27 mouse cellular contexts compared by ENCODE assay signal in genomic region chr4:48039736-48040135, GRCm38 (mm10). TPM values are rescaled to one million over a fixed set of nuclear protein-coding genes. Genes with fewer than 3 reads are reported as not detected.
DNase-seq lines count a peak whose midpoint lies in the region; TF ChIP-seq lines count a peak whose summit lies in the region.
"Had no signal": no experiment of that assay in that cellular context is flagged by ENCODE, and none has a peak within 500 bp of the region (broad histone marks: within the 10 kb centered on the region; RNA-seq: fewer than 3 reads in every experiment).

No protein-coding gene starts in this region.

- no peaks in the 10 kb centered on the region for H3K27me3 ChIP-seq in splenic B cell, adult 2 months (ENCODE audit: control insufficient read depth, insufficient read depth, low read length, poor library complexity, severe bottlenecking)
- H3K27me3 ChIP-seq: embryonic facial prominence, embryonic 12.5 days; forebrain, embryonic 13.5 days; heart, embryonic 15.5 days; kidney, embryonic 15.5 days; limb, embryonic 12.5 days; midbrain, embryonic 15.5 days; stomach, embryonic 15.5 days had no signal

- H3K4me3 ChIP-seq in layer of hippocampus, adult 2 months: no peak overlapping the region
- H3K4me3 ChIP-seq: embryonic facial prominence, embryonic 12.5 days; forebrain, embryonic 13.5 days; heart, embryonic 15.5 days; kidney, embryonic 15.5 days; limb, embryonic 12.5 days; megakaryocyte, embryonic 14.5 days; midbrain, embryonic 15.5 days; neural tube, embryonic 13.5 days; stomach, embryonic 15.5 days had no signal

- no peaks in the 10 kb centered on the region for H3K36me3 ChIP-seq in splenic B cell, adult 2 months (ENCODE audit: control insufficient read depth, insufficient read depth, low read length, poor library complexity, severe bottlenecking)
- H3K36me3 ChIP-seq: embryonic facial prominence, embryonic 12.5 days; heart, embryonic 15.5 days; kidney, embryonic 15.5 days; limb, embryonic 12.5 days; midbrain, embryonic 15.5 days; neural tube, embryonic 13.5 days; stomach, embryonic 15.5 days had no signal

- TF ChIP-seq CTCF in layer of hippocampus, adult 2 months (conservative IDR thresholded peaks at IDR 0.05): no peak

- no peak for DNase-seq in layer of hippocampus, adult 2 months (ENCODE audit: low spot score in 2 of 2)
- no peak for DNase-seq in layer of hippocampus, adult 11-12 months (ENCODE audit: low spot score)
- peak; percentile 74 for DNase-seq in T-cell, adult 2 months (ENCODE audit: low spot score)
- DNase-seq in splenic B cell, adult 2 months (ENCODE audit: low read depth, low spot score): peak; percentile 43
- DNase-seq in thymus, postnatal 36 days: peak; percentile 47 to 63
- DNase-seq in kidney, postnatal 36 days: no peak
- DNase-seq in lung, postnatal 36 days: no peak
- DNase-seq in kidney, postnatal 25 days: no peak
- DNase-seq: cerebellum, adult 18-20 months; cerebellum, postnatal 14 days; gastrocnemius, postnatal 36 days; kidney, adult 11 months; liver, postnatal 0 days; lung, postnatal 10 days; retina, postnatal 1 day; right cerebral cortex, postnatal 25 days; spleen, adult 18-20 months had no signal

- 0 out of 2 replicates have a peak overlapping the region, but pooled peaks have one; percentile 24 for H3K27ac ChIP-seq in layer of hippocampus, adult 2 months
- H3K27ac ChIP-seq: embryonic facial prominence, embryonic 12.5 days; forebrain, embryonic 13.5 days; heart, embryonic 15.5 days; hindbrain, postnatal 0 days; kidney, embryonic 15.5 days; limb, embryonic 12.5 days; midbrain, embryonic 15.5 days; neural tube, embryonic 13.5 days; stomach, embryonic 15.5 days had no signal

RNA-seq across cellular contexts. Expression of gene Nr4a3, which starts 5.2 kb away (rescaled TPM):
- 10 to 100 TPM; 63.5 to 68.7 TPM for total RNA-seq in layer of hippocampus, adult 2 months (2021)

Comparison
In these comparisons a context has a peak if more than half of its experiments do, and no peak if none do; other contexts are left out.
1. DNase-seq: peak in T-cell, adult 2 months (single experiment), splenic B cell, adult 2 months (single experiment) and thymus, postnatal 36 days (2 of 2); none in layer of hippocampus, adult 2 months (0 of 2), layer of hippocampus, adult 11-12 months (single experiment), kidney, postnatal 36 days (0 of 2), lung, postnatal 36 days (single experiment) and kidney, postnatal 25 days (0 of 2).